Mouse (Mus musculus): ENCODE measurements around the gene Met.

DNA sequence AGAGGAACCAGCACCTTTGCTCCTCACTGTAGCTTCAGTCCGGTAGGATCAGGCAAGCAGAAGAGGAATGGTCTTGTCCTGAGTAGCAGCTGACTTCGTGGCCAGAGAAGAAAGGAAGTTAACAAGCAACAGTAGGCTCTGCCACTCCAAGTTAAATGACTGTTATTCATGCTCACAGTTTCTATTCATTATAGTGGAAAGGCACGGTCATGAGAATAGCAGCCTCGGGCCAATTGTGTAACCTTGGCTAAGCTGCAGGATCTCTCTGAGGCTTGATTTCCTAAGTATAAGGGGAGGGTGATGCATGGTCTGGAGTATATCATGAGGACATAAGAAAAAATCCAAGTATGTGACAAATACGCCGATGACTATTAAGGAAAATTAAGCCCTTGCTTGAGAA lies 4.0 kb upstream of the Met start:
- TF ChIP-seq GATA1 (IDR thresholded peaks at IDR 0.05; ENCODE audit: borderline replicate concordance, low read length) (no peak), FLI1 (IDR thresholded peaks at IDR 0.05; ENCODE audit: low read length) (no peak)

Data from megakaryocyte, embryonic 14.5 days (primary cell).